Mouse (Mus musculus) 3134 (cell line): Measurements from ENCODE around the gene Nfic.

Source experiments
- DNase-seq: peaks from one replicate; pipeline ENCODE4 v3.0.0-alpha.2; 2011; ENCODE audit warnings: low spot score; ENCODE audit not compliant: insufficient read length; ENCODE audit errors: extremely low read depth

Gene Nfic

GRCm38 (mm10) chr10:81485479-81486018, 30.1 kb upstream of the Nfic start:
- no peak for DNase-seq

GRCm38 (mm10) chr10:81485060-81485449, 29.6 kb upstream of the Nfic start:
- no peak for DNase-seq

DNA sequence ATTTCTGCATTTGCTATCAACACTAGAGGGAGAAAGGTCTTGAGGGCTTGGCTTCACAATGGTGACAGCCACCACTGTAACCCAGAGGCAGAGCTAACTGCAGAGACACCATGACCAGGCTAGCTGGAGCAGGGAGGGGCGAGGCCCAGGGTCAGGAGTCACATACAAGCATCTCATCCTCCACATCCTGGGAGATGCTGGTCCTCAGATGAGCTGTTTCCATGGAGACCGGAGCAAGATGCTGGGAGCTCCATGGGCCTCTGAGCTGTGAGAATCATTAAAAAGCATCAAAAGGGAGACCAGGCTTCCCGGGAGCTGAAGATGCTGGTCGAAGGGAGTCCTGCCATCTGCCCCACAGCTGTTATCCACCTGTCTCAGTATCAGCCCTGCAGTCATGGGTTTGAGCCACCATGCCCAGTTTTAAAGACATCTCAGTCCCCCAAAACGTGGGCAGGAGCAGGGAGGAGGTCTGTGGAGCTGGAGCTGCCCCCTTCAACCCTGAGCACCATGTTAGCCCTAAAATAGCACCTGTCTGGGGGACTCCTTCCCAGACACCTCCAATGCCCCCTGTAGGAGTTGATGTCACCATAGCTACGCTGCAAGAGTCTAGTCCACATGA, 29.1 kb upstream of the Nfic start:
- DNase-seq = no peak

DNA sequence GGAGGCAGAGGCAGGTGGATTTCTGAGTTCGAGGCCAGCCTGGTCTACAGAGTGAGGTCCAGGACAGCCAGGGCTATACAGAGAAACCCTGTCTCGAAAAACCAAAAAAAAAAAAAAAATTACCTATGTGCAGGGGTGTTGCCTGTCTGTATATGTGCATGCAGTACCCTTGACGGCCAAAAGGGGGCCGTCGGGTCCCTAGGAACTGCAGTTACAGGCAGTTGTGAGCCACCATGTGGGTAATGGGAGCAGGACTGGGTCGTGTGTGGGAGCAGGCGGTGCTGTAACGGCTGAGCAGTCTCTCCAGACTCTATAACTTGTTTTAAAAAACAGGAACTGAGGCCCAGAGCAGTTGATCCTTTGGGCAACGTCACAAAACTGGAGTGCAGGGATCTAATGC, 28.5 kb upstream of the Nfic start:
- no peak for DNase-seq

DNA sequence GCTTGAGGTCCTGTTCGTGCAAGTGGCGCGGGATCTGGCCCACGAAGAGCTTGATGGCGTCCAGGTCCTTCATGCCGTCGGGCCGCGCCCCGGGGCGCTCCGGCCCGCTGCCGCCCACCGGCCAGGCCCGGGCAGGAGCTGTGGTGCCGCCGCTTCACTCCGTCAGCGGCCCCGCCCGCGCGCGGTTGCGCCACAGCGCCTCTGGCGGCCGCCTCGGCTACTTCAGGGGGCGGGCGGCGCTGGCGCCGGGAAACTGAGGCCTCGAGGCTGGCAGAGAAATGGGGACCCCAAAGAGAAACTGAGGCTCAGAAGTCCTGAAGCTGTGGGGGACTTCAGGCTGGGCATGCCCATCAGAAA, 27.1 kb upstream of the Nfic start, which contains the start of gene Celf5:
Celf5 (minus strand) TSS at position 177 of the 357 bp plus-strand sequence.
- peak; percentile 69 for DNase-seq

GRCm38 (mm10) chr10:81481605-81482532, 26.4 kb upstream of the Nfic start:
- DNase-seq = no peak

- no peak for DNase-seq
These were observed 19.0 kb upstream of the Nfic start for GRCm38 (mm10) chr10:81474461-81474860.

- DNase-seq = no peak
These were observed 17.6 kb upstream of the Nfic start for GRCm38 (mm10) chr10:81473003-81473451.

DNA sequence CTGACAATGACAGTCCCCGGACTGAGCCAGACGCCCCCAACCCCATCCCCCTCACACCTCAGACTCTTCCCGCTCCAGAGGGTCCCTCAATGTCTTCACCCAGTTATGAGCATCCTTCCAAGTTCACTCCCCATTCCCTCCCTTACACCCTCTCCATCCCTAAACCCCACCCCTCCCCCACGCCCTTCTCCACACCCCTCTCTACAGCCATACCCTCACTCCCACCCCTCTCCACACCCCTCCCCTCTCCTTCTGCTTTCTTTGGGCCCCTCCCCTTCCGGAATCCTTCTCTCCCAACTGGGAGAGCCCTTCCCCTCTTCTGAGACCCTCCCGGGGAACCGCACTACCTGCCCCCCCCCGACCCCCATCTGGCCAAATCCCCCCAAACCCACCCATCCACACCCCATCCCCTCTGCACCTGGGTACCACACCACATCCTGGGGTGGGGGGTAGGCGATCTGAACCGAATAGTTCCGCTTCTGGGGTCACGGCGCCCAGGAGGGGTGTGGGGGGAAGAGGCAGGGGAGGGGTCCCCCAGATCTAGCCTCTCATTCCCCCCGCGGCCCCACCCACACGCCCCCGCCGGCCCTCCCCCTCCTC, 17.1 kb upstream of the Nfic start:
- DNase-seq = no peak

GRCm38 (mm10) chr10:81470454-81470853, 15.0 kb upstream of the Nfic start:
- DNase-seq = no peak

DNA sequence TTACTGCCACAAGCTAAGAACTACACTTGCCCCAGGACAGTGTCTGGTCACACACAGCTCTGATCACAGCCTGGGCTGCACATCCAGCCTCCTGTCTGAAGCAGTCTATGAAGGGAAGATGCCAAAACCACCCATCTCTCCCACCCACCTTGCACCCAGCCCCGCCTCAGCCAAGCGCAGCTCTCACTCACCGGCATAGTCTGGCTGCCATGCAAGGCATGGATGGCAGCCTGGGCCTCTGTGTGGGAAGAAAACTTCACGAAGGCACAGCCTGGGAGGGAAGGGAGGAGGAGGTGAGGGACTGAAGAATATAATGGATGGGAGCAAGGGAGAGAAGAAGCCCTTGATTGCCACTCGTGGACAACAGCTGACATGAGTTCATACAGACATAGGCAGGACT, 13.8 kb upstream of the Nfic start:
- DNase-seq = no peak

- no peak for DNase-seq
These were observed 12.3 kb upstream of the Nfic start for GRCm38 (mm10) chr10:81467670-81468235.

DNA sequence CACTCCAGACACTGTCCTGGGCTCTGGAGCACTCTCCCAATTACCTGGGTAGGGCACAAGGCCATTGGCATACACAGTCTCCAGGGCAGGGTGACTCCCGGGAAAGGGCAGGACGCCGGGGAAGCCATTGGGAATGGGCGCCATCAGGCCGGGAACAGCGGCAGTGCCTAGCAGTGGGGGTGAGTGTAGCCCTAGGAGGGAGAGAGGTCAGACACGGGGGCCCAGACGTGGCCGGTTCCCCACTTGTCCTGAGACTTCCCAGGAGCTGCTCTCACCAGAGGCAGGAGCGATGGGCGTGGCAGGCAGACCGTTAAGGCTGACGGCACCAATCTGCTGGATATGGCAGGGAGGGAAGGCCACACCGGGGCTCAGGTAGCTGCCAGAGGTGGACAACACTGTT, 11.4 kb upstream of the Nfic start:
- DNase-seq = peak; percentile 14

DNA sequence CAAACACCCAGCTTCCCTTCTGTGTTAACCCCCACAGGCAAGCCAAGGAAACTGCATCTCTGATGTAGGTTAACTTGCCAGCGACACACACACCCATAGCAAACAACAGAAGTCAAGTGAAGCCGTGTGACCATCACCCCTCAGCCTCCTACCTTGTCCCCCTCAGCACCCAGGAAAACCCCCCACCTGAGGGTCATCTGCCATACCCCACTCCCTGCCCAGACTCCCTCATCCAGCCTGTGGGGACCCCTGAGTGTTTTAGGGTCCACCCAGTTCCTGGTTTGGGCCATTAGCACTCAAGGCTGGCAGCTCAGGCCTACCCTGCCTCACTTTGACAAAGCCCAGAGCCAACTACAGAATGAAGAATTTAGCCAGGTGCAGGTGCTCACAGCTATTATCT, 10.6 kb upstream of the Nfic start:
- DNase-seq = peak; percentile 2

DNA sequence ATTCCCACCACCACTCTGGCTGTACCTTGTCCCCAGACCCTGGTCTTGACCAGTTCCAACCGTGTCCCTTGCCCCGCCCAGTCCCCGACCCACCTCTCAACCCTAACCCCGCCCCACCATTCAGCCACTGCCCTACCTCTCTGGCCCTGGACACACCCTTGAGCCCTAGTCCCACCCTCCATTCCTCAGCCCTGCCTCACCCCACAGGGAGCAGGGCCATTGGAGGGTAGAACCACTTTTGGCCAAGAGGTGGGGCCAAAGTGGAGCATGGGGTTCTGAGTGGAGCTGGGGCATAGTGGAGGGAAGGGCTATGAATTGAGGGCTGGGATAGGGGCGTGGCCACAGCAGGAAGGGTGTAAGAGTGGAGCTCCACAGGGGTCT, 9.8 kb upstream of the Nfic start:
- DNase-seq = peak; percentile 52

- no peak for DNase-seq
These were observed 9.2 kb upstream of the Nfic start for GRCm38 (mm10) chr10:81464405-81465264.

- no peak for DNase-seq
These were observed 8.1 kb upstream of the Nfic start for GRCm38 (mm10) chr10:81463531-81463930.

GRCm38 (mm10) chr10:81462917-81463316, 7.5 kb upstream of the Nfic start:
- DNase-seq = no peak

- DNase-seq = no peak
These were observed 7.0 kb upstream of the Nfic start for GRCm38 (mm10) chr10:81462415-81462804.
